Comparison of ENCODE assay signal across 8 mouse cellular contexts in the genomic region with DNA sequence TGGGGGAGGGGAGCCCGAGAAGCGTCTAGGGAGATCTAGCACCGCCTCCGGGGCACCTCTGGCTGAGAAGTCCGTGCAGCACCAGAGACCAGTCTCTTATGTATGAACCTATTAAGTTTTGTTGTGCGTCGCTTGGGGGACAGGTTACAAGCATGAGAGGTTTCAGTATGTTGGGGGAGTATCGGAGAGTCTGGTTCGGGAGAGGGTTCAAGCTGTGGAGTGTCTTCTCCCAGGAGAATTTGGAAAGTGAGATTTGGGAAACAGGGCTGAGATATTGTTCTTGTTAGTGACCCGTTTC. TPM values are rescaled to one million over a fixed set of nuclear protein-coding genes. Genes with fewer than 3 reads are reported as not detected.
DNase-seq lines count a peak whose midpoint lies in the region; ATAC-seq and TF ChIP-seq lines count a peak whose summit lies in the region.

No protein-coding gene starts in this region.

- no peak for DNase-seq in heart, postnatal 4 days
- no peak for DNase-seq in ES-E14 (ENCODE audit: low read depth, low spot score)
- no peak for DNase-seq in forebrain, embryonic 14.5 days (ENCODE audit: low spot score)
- no peak for DNase-seq in liver, adult 2 months (ENCODE audit: extremely low read depth, low read depth, low spot score)
- DNase-seq in ovary, adult 18-20 months (ENCODE audit: low spot score) = no peak
- DNase-seq in gastrocnemius, postnatal 10 days = no peak

- no peaks in the 10 kb centered on the region for H3K9me3 ChIP-seq in heart, embryonic 13.5 days
- no peaks in the 10 kb centered on the region for H3K9me3 ChIP-seq in ES-E14 (ENCODE audit: control insufficient read depth, insufficient read depth, low read depth, low read length)
- H3K9me3 ChIP-seq in forebrain, embryonic 14.5 days (replicated peaks; ENCODE audit: control insufficient read depth, low read length) = no peaks in the 10 kb centered on the region
- H3K9me3 ChIP-seq in stomach, embryonic 14.5 days (ENCODE audit: control insufficient read depth, low read depth, low read length) = no peaks in the 10 kb centered on the region

- peak overlapping the region; percentile 84 for H3K4me3 ChIP-seq in heart, embryonic 13.5 days
- peak overlapping the region; percentile 65 to 81 for H3K4me3 ChIP-seq in ES-E14 (ENCODE audit: insufficient read depth in 1 of 2, low read depth in 1 of 2, low read length in 2 of 2, poor library complexity in 1 of 2, severe bottlenecking in 1 of 2)
- H3K4me3 ChIP-seq in forebrain, embryonic 14.5 days (ENCODE audit: low read depth, low read length) = peak overlapping the region; percentile 73
- H3K4me3 ChIP-seq in liver, adult 2 months (ENCODE audit: insufficient read depth, low read depth, low read length) = peak overlapping the region; percentile 78
- H3K4me3 ChIP-seq in stomach, embryonic 14.5 days (ENCODE audit: low read depth, low read length) = peak overlapping the region; percentile 82

- H3K4me2 ChIP-seq in heart, embryonic 13.5 days = peak overlapping the region; percentile 87
- peak overlapping the region; percentile 59 for H3K4me2 ChIP-seq in forebrain, embryonic 14.5 days (ENCODE audit: low read length)
- H3K4me2 ChIP-seq in stomach, embryonic 14.5 days (replicated peaks; ENCODE audit: low read depth, low read length) = peak overlapping the region; percentile 76

- 3% methylated on average over 10 of the region's 10 CpGs for WGBS in heart, embryonic 13.5 days
- 2% methylated on average over 10 of the region's 10 CpGs for whole genome bisulfite sequencing in forebrain, embryonic 14.5 days
- 3% methylated on average over 10 of the region's 10 CpGs for WGBS in liver, adult 2 months
- 2% methylated on average over 10 of the region's 10 CpGs for WGBS in stomach, embryonic 14.5 days

- H3K27ac ChIP-seq in heart, embryonic 13.5 days (replicated peaks) = no peak overlapping the region; the same call in 1 of the 2 replicates
- H3K27ac ChIP-seq in ES-E14 (ENCODE audit: insufficient read depth, low read depth, low read length, poor library complexity, severe bottlenecking) = no peak overlapping the region
- no peak overlapping the region for H3K27ac ChIP-seq in forebrain, embryonic 14.5 days (ENCODE audit: low read depth, low read length)
- H3K27ac ChIP-seq in liver, adult 2 months (replicated peaks; ENCODE audit: insufficient read depth, low read depth, low read length) = no peak overlapping the region
- no peak overlapping the region for H3K27ac ChIP-seq in stomach, embryonic 14.5 days (ENCODE audit: low read length)

- H3K79me2 ChIP-seq in liver, adult 2 months (ENCODE audit: control insufficient read depth, insufficient read depth, low read length) = no peaks in the 10 kb centered on the region

- H3K27me3 ChIP-seq in heart, embryonic 13.5 days (replicated peaks) = 0 out of 2 replicates have a peak, but pooled peaks cover 12% of the 10 kb centered on the region
- H3K27me3 ChIP-seq in forebrain, embryonic 14.5 days (replicated peaks; ENCODE audit: control insufficient read depth, insufficient read depth, low read length) = no peaks in the 10 kb centered on the region
- H3K27me3 ChIP-seq in liver, adult 2 months (ENCODE audit: control insufficient read depth, insufficient read depth, low read length) = peaks cover 7% of the 10 kb centered on the region; the same call in 1 of the 2 replicates
- H3K27me3 ChIP-seq in stomach, embryonic 14.5 days (ENCODE audit: control insufficient read depth, insufficient read depth, low read length) = no peaks in the 10 kb centered on the region

- TF ChIP-seq POLR2A in liver, adult 2 months (IDR thresholded peaks at IDR 0.05; ENCODE audit: extremely low read depth, insufficient read depth, low read length) = no peak

- peak overlapping the region; percentile 85 for H3K9ac ChIP-seq in heart, embryonic 13.5 days
- H3K9ac ChIP-seq in ES-E14 (ENCODE audit: insufficient read depth, low read depth, low read length, poor library complexity, severe bottlenecking) = peak overlapping the region; percentile 42; the same call in 1 of the 2 replicates
- peak overlapping the region; percentile 90 for H3K9ac ChIP-seq in forebrain, embryonic 14.5 days (ENCODE audit: low read length)
- H3K9ac ChIP-seq in liver, adult 2 months (ENCODE audit: low read depth, low read length) = peak overlapping the region; percentile 67
- H3K9ac ChIP-seq in stomach, embryonic 14.5 days (replicated peaks; ENCODE audit: low read depth, low read length) = peak overlapping the region; percentile 76

- no peak for TF ChIP-seq CTCF in liver, adult 2 months (IDR thresholded peaks at IDR 0.05; ENCODE audit: low read depth, low read length)

- H3K36me3 ChIP-seq in heart, embryonic 13.5 days = no peaks in the 10 kb centered on the region
- H3K36me3 ChIP-seq in ES-E14 (ENCODE audit: control insufficient read depth, insufficient read depth, low read length, poor library complexity, severe bottlenecking) = no peaks in the 10 kb centered on the region
- no peaks in the 10 kb centered on the region for H3K36me3 ChIP-seq in forebrain, embryonic 14.5 days (ENCODE audit: control insufficient read depth, insufficient read depth, low read length)
- no peaks in the 10 kb centered on the region for H3K36me3 ChIP-seq in liver, adult 2 months (ENCODE audit: control insufficient read depth, insufficient read depth, low read length)
- H3K36me3 ChIP-seq in stomach, embryonic 14.5 days (ENCODE audit: control insufficient read depth, insufficient read depth, low read length) = no peaks in the 10 kb centered on the region

- peaks cover 16% of the 10 kb centered on the region for H3K4me1 ChIP-seq in heart, embryonic 13.5 days
- no peaks in the 10 kb centered on the region for H3K4me1 ChIP-seq in ES-E14 (ENCODE audit: control insufficient read depth in 2 of 2, insufficient read depth in 2 of 2, low read length in 2 of 2, poor library complexity in 1 of 2)
- peaks cover 11% of the 10 kb centered on the region for H3K4me1 ChIP-seq in forebrain, embryonic 14.5 days (ENCODE audit: control insufficient read depth, insufficient read depth, low read length)
- H3K4me1 ChIP-seq in liver, adult 2 months (ENCODE audit: control insufficient read depth, insufficient read depth, low read length) = peaks cover 2% of the 10 kb centered on the region; the same call in 1 of the 2 replicates
- 0 out of 2 replicates have a peak, but pooled peaks cover 9% of the 10 kb centered on the region for H3K4me1 ChIP-seq in stomach, embryonic 14.5 days (ENCODE audit: control insufficient read depth, insufficient read depth, low read length)

- in situ Hi-C loops in ES-E14 (cut with MboI; ENCODE audit: low sequenced_read_pairs in 2 of 2, unreplicated experiment in 2 of 2) = loop anchor here (5.0 to 10.0 kb wide), 2 partner anchors 220 to 223 kb away; no protein-coding TSS in a partner anchor

- ATAC-seq in heart, embryonic 13.5 days (ENCODE audit: extremely low read depth, insufficient number of reproducible peaks, low FRiP score, low TSS enrichment) = no peak
- ATAC-seq in forebrain, embryonic 14.5 days = peak; percentile 14
- ATAC-seq in stomach, embryonic 14.5 days (ENCODE audit: insufficient number of reproducible peaks, insufficient read depth, low FRiP score, low read depth) = peak; percentile 59; the same call in 1 of the 2 replicates

TF ChIP-seq in ES-E14, 5 proteins besides CTCF, POLR2A, EP300 and RAD21:
- no peak for TF ChIP-seq ZNF384 (IDR thresholded peaks at IDR 0.05; ENCODE audit: low read depth, low read length)
- no peak for TF ChIP-seq HCFC1 (IDR thresholded peaks at IDR 0.05; ENCODE audit: borderline replicate concordance, insufficient read depth, low read length)
- TF ChIP-seq CHD2 (IDR thresholded peaks at IDR 0.05; ENCODE audit: low read depth, low read length) = no peak
- no peak for TF ChIP-seq ZC3H11A (IDR thresholded peaks at IDR 0.05; ENCODE audit: borderline replicate concordance, low read depth, low read length)
- TF ChIP-seq MAFK (IDR thresholded peaks at IDR 0.05; ENCODE audit: insufficient read depth, low read depth, low read length) = no peak

RNA-seq across cellular contexts. Expression of a gene that starts 1.3 kb away (rescaled TPM):
- 0.64 and 0.69 TPM in 2 replicates for polyA plus RNA-seq in heart, embryonic 13.5 days (2015; fragmentation: Nextera tagmentation; extraction: Ambion mirVana)
- total RNA-seq in heart, postnatal 4 days (2021) = 1 to 10 TPM; 8.8 TPM
- 0.05 and 0.09 TPM in 2 replicates for total RNA-seq in ES-E14 (2012; rRNA removed)
- 0.89 and 1.4 TPM in 2 replicates for polyA plus RNA-seq in forebrain, embryonic 14.5 days (2014; fragmentation: Nextera tagmentation; extraction: Ambion mirVana)
- 0.92 and 1.2 TPM in 2 replicates for total RNA-seq in liver, adult 2 months (2014; rRNA removed)
- polyA plus RNA-seq in liver, adult 2 months (2012; rRNA removed) = 0.11 and 0.24 TPM in 2 replicates
- 2.6 and 2.8 TPM in 2 replicates for polyA plus RNA-seq in stomach, embryonic 14.5 days (2014; fragmentation: Nextera tagmentation; extraction: Ambion mirVana)
- total RNA-seq in gastrocnemius, postnatal 10 days (2021) = 10 to 100 TPM; 15.5 to 17.9 TPM
